Mouse (Mus musculus) midbrain, embryonic 11.5 days (tissue): Measurements from ENCODE around the gene Tmem253. TPM values are rescaled to one million over a fixed set of nuclear protein-coding genes. Genes with fewer than 3 reads are reported as not detected.

Source experiments
- ATAC-seq: fragments of 200-750 bp; cut with Nextera tagmentation; 2 replicates; pipeline ENCODE4 v1.8.0; 2017; ENCODE audit warnings: moderate TSS enrichment, moderate library complexity; ENCODE audit not compliant: low FRiP score
- DNase-seq: peaks from one replicate; pipeline ENCODE4 v3.0.0; 2015; ENCODE audit warnings: low spot score; ENCODE audit errors: missing footprints
- H3K27ac ChIP-seq: fragments of 300-500 bp; sonication (generic); 2 replicates; pipeline ENCODE4 v1.5.1; 2014; ENCODE audit warnings: low read depth, low read length
- H3K27me3 ChIP-seq: fragments of 300-500 bp; sonication (generic); 2 replicates; pipeline ENCODE4 v1.6.1; 2014; ENCODE audit warnings: mild to moderate bottlenecking, low read length, moderate library complexity, mixed read lengths; ENCODE audit not compliant: control insufficient read depth, insufficient read depth
- H3K36me3 ChIP-seq: fragments of 300-500 bp; sonication (generic); 2 replicates; pipeline ENCODE4 v1.6.1; 2014; ENCODE audit warnings: mild to moderate bottlenecking, low read length, moderate library complexity, mixed read lengths; ENCODE audit not compliant: control insufficient read depth, insufficient read depth
- H3K4me1 ChIP-seq: fragments of 300-500 bp; sonication (generic); 2 replicates; pipeline ENCODE4 v1.6.1; 2014; ENCODE audit warnings: low read length; ENCODE audit not compliant: control insufficient read depth, insufficient read depth
- H3K4me2 ChIP-seq: fragments of 300-500 bp; sonication (generic); 2 replicates; pipeline ENCODE4 v1.6.1; 2014; ENCODE audit warnings: mild to moderate bottlenecking, moderate library complexity
- H3K4me3 ChIP-seq: fragments of 300-500 bp; sonication (generic); 2 replicates; pipeline ENCODE4 v1.5.1; 2014; ENCODE audit warnings: low read depth, low read length
- H3K9ac ChIP-seq: fragments of 300-500 bp; sonication (generic); 2 replicates; pipeline ENCODE4 v1.6.1; 2014; ENCODE audit warnings: low read length
- H3K9me3 ChIP-seq: fragments of 300-500 bp; sonication (generic); 2 replicates; pipeline ENCODE4 v1.6.1; 2016; ENCODE audit warnings: low read length; ENCODE audit not compliant: control insufficient read depth
- WGBS: fragments of 180-500 bp; shearing (Covaris S2); extraction: QIAGEN DNeasy Blood & Tissue Kit; methylation state at CpG from one replicate; pipeline ENCODE4 v1.1.7; 2014; 5-methylcytosine and 5-hydroxymethylcytosine counted together
- polyA plus RNA-seq: library from polyadenylated mRNA; unstranded; fragments of >200 nt; fragmentation: Nextera tagmentation; extraction: Ambion mirVana; gene quantifications from 2 replicates; pipeline ENCODE4 v1.2.1, GENCODE M21; 2014

Tmem253 gene
- 1.0 and 1.5 TPM in 2 replicates for polyA plus RNA-seq

DNA sequence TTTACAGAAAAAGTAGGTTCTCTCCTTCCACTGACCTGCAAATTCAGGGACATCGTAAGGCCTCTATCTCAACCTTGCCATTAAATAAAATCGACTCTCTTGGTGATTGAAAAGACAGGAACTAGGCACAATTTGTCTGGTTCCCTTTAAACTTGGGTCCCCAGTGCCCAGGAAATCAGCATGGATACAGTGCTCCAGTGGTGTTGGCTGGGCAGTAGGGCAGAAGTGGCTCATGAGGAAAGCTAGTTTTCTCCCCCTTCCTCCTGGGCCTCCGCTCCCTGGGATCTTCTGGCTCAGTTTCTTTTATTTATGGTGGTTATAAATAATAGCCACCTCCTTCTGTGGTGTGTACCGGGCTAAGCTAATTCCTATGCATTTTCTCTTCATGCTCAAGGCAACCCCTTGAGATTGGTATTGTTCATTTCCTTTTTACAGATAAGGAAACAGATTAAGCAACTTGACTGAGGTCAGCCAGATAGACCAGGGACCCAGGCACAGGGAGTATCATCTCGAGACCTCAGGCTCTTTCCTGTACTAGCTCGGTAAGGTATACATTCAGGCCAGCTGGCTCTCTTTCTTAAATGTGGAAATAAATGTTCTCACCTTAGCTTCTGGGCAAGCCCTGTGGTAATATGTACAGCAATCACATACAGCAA is at the start of gene Tmem253:
Gene Tmem253, plus strand, starts transcription at position 214 of the 656 bp plus-strand sequence.
- Histone ChIP-seq H3K27ac (peak within 1 kb of the TSS; percentile 100), H3K36me3 (no peaks in the 10 kb centered on the region), H3K9ac (peak within 1 kb of the TSS; percentile 98), H3K4me1 (peaks cover 45% of the 10 kb centered on the region), H3K4me3 (peak within 1 kb of the TSS; percentile 80), H3K27me3 (no peaks in the 10 kb centered on the region), H3K9me3 (no peaks in the 10 kb centered on the region), H3K4me2 (peak within 1 kb of the TSS; percentile 85)
- peak; percentile 76 for DNase-seq
- no peak for ATAC-seq
- 39% methylated on average over 6 of the region's 6 CpGs for WGBS

DNA sequence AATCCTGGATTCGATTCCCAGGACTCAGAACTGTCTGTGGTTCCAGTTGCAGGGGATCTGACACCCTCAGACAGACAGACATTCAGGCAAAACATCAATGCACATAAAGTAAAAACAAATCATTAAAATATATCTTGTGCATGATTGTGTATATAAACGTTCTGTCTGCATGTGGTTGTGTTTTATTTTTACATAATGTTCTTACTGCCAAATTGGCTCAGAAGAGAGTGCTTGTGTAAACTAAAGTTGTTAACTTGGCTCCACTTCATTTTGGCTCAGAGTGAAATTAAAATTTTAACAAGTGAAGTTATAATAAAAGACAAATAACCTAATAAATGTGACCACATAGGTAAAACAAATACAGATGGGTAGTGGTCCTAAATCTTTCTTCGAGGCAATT is 48.1 kb upstream of the Tmem253 start:
- H3K9me3 ChIP-seq, result no peaks in the 10 kb centered on the region
- WGBS, result 89% methylated on average over 3 of the region's 3 CpGs
- no peak overlapping the region for H3K4me2 ChIP-seq
- no peak for DNase-seq
- H3K9ac ChIP-seq, result no peak overlapping the region
- H3K27me3 ChIP-seq, result no peaks in the 10 kb centered on the region
- no peaks in the 10 kb centered on the region for H3K36me3 ChIP-seq
- no peaks in the 10 kb centered on the region for H3K4me1 ChIP-seq
- no peak overlapping the region for H3K4me3 ChIP-seq
- ATAC-seq, result no peak
- H3K27ac ChIP-seq, result no peak overlapping the region

- Histone ChIP-seq H3K4me2 (no peak overlapping the region), H3K4me1 (peaks cover 8% of the 10 kb centered on the region), H3K9ac (no peak overlapping the region), H3K27me3 (no peaks in the 10 kb centered on the region), H3K4me3 (no peak overlapping the region), H3K9me3 (no peaks in the 10 kb centered on the region), H3K36me3 (no peaks in the 10 kb centered on the region), H3K27ac (no peak overlapping the region)
- 86% methylated on average over 3 of the region's 3 CpGs for WGBS
- DNase-seq (no peak), ATAC-seq (no peak)
These were observed 36.2 kb upstream of the Tmem253 start for GRCm38 (mm10) chr14:51979252-51979651.

DNA sequence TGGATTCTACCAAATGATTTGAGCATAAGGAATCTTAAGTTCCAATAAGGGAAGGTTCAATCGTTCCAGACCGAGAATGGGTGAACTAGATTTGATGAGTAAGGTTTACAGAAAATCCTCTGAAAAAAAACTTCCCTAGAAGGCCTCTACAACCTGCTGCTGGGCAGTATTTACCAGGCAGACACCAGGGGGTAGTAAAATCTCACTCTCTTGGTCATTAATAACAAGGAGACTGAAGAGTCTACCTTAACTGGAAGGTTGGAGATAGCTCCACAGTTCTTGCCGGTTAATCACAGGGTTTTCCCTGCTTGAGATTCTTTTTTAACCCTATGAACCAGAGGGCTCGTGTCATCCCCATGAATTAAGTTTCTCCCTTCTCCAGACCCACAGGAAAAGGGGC is 32.2 kb upstream of the Tmem253 start:
- no peak overlapping the region for H3K4me3 ChIP-seq
- H3K4me2 ChIP-seq, result peak overlapping the region; percentile 61; the same call in 1 of the 2 replicates
- no peak for ATAC-seq
- H3K4me1 ChIP-seq, result peaks cover 20% of the 10 kb centered on the region
- H3K9ac ChIP-seq, result no peak overlapping the region
- H3K36me3 ChIP-seq, result 0 out of 2 replicates have a peak, but pooled peaks cover 3% of the 10 kb centered on the region
- DNase-seq, result no peak
- 59% methylated on average over 4 of the region's 4 CpGs for WGBS
- no peaks in the 10 kb centered on the region for H3K27me3 ChIP-seq
- H3K9me3 ChIP-seq, result no peaks in the 10 kb centered on the region
- H3K27ac ChIP-seq, result no peak overlapping the region

- Histone ChIP-seq H3K27ac (no peak overlapping the region), H3K9ac (peak overlapping the region; percentile 88), H3K27me3 (no peaks in the 10 kb centered on the region), H3K36me3 (peaks cover 6% of the 10 kb centered on the region; the same call in 1 of the 2 replicates), H3K4me2 (peak overlapping the region; percentile 61), H3K4me1 (peaks cover 20% of the 10 kb centered on the region), H3K9me3 (no peaks in the 10 kb centered on the region), H3K4me3 (peak overlapping the region; percentile 78)
- 9% methylated on average over 10 of the region's 10 CpGs for WGBS
- ATAC-seq (no peak), DNase-seq (no peak)
These were observed 31.6 kb upstream of the Tmem253 start for GRCm38 (mm10) chr14:51983855-51984246.

DNA sequence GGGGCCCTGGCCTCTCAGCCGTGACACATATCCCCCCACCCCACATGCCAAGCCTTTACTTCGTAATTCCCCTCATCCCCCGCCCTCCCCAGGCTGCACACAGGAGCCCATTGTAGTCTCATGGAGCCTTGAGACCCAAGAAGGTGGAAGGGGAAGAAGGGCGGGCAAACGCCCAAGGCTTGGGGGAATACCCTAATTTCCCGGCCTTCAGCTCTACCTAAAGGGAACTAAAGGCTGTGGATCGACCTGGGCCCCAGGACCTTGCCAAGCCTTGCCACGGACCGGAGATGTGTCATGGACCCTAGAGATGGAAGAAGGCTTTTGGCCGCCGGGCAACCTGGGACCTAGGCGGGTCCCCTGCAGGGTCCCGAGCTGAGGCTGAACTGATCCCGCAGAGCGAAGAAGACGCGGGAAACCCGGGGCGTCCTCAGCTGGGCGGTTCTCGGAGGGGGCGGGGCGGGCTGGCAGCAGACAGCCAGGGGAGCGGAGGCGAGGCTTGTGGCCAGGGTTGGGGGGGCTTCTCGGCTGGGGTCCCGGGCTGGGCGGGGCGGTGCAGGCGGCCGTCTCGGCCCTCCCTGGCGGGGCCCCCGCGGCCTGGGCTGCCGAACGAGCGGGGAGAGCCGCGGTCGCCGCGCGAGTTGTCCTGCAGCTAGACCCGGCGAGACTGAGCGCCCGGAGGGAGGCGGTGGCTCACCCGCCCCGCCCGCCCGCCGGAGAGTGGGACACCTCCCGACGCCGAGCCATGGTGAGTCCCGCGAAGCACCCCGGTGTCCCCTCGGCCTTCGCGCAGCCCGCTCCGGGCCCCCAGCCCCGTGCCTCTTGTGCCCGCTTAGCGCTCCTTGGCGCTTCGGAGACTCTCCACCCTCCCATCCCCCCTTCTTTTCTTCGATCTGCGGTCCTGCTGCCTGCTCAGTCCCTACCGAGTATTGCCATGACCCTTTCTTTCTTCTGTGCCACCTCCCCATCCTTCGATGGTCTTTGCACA is 30.9 kb upstream of the Tmem253 start, which contains the start of gene Arhgef40:
Gene Arhgef40, plus strand, starts transcription at position 473 of the 985 bp plus-strand sequence.
- Histone ChIP-seq H3K27ac (peak within 1 kb of the TSS; percentile 78), H3K27me3 (no peaks in the 10 kb centered on the region), H3K4me1 (peaks cover 20% of the 10 kb centered on the region), H3K36me3 (peaks cover 11% of the 10 kb centered on the region; the same call in 1 of the 2 replicates), H3K4me3 (peak within 1 kb of the TSS; percentile 78), H3K4me2 (peak within 1 kb of the TSS; percentile 61), H3K9ac (peak within 1 kb of the TSS; percentile 88), H3K9me3 (no peaks in the 10 kb centered on the region)
- ATAC-seq (peak; percentile 91), DNase-seq (peak; percentile 98)
- under 1% methylated on average over 62 of the region's 74 CpGs for WGBS

GRCm38 (mm10) chr14:51985301-51986152 is 29.9 kb upstream of the Tmem253 start:
- Histone ChIP-seq H3K36me3 (peaks cover 11% of the 10 kb centered on the region; the same call in 1 of the 2 replicates), H3K4me3 (peak overlapping the region; percentile 78), H3K4me1 (peaks cover 20% of the 10 kb centered on the region), H3K9me3 (no peaks in the 10 kb centered on the region), H3K4me2 (peak overlapping the region; percentile 61), H3K9ac (peak overlapping the region; percentile 88), H3K27ac (peak overlapping the region; percentile 78), H3K27me3 (no peaks in the 10 kb centered on the region)
- DNase-seq (peak; percentile 97), ATAC-seq (peak; percentile 49)
- under 1% methylated on average over 27 of the region's 27 CpGs for WGBS

DNA sequence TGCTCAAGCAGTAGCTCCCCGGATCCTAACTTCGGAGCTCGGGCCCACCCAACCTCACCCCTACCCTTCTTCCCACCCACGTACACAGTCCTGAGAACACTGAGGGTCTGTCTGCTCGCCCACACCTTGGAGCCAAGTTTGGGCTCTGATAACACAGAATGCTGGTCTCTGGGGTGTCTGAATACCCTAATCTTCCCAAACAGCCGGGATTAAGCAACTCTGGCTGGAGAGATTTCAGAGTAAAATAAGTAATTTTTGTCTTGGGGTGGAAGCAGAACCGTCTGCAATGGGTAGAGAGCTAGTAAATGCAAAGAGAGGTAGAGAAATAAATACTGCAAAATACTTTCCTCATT is 29.3 kb upstream of the Tmem253 start:
- Histone ChIP-seq H3K36me3 (peaks cover 11% of the 10 kb centered on the region; the same call in 1 of the 2 replicates), H3K9ac (peak overlapping the region; percentile 88), H3K9me3 (no peaks in the 10 kb centered on the region), H3K4me1 (peaks cover 20% of the 10 kb centered on the region), H3K27me3 (no peaks in the 10 kb centered on the region), H3K4me3 (peak overlapping the region; percentile 78), H3K4me2 (peak overlapping the region; percentile 61), H3K27ac (peak overlapping the region; percentile 78; the same call in 1 of the 2 replicates)
- 2% methylated on average over 7 of the region's 7 CpGs for WGBS
- no peak for DNase-seq
- no peak for ATAC-seq
